Mouse (Mus musculus) intestine, embryonic 15.5 days (tissue): ENCODE results near the gene Prok2. TPM values are rescaled to one million over a fixed set of nuclear protein-coding genes. Genes with fewer than 3 reads are reported as not detected.
A peak's percentile ranks its signal among the peaks of the same experiment; 100 is the strongest.

ENCODE experiments used
- ATAC-seq: fragments of 200-750 bp; cut with Nextera tagmentation; 2 replicates; pipeline ENCODE4 v1.8.0; 2017; ENCODE audit warnings: moderate TSS enrichment, moderate library complexity
- H3K27ac ChIP-seq: fragments of 300-500 bp; sonication (generic); 2 replicates; pipeline ENCODE4 v1.5.1; 2015; ENCODE audit warnings: mild to moderate bottlenecking, inconsistent platforms
- H3K27me3 ChIP-seq: fragments of 300-500 bp; sonication (generic); replicated peaks from 2 replicates; pipeline ENCODE4 v1.6.1; 2015; ENCODE audit warnings: inconsistent platforms
- H3K36me3 ChIP-seq: fragments of 300-500 bp; sonication (generic); 2 replicates; pipeline ENCODE4 v1.6.1; 2015; ENCODE audit warnings: inconsistent platforms
- H3K4me1 ChIP-seq: fragments of 300-500 bp; sonication (generic); replicated peaks from 2 replicates; pipeline ENCODE4 v1.6.1; 2015; ENCODE audit warnings: inconsistent platforms
- H3K4me2 ChIP-seq: fragments of 300-500 bp; sonication (generic); replicated peaks from 2 replicates; pipeline ENCODE4 v1.6.1; 2015; ENCODE audit warnings: mild to moderate bottlenecking, inconsistent platforms
- H3K4me3 ChIP-seq: fragments of 300-500 bp; sonication (generic); replicated peaks from 2 replicates; pipeline ENCODE4 v1.5.1; 2015; ENCODE audit warnings: inconsistent platforms
- H3K9ac ChIP-seq: fragments of 300-500 bp; sonication (generic); 2 replicates; pipeline ENCODE4 v1.6.1; 2015; ENCODE audit warnings: inconsistent platforms
- H3K9me3 ChIP-seq: fragments of 300-500 bp; sonication (generic); 2 replicates; pipeline ENCODE4 v1.6.1; 2016; ENCODE audit warnings: inconsistent platforms
- WGBS: fragments of 180-500 bp; shearing (Covaris S2); methylation state at CpG from one replicate; pipeline ENCODE4 v1.1.7; 2015; 5-methylcytosine and 5-hydroxymethylcytosine counted together
- polyA plus RNA-seq: library from polyadenylated mRNA; unstranded; fragments of >200 nt; fragmentation: Nextera tagmentation; extraction: Ambion mirVana; gene quantifications from 2 replicates; pipeline ENCODE4 v1.2.1, GENCODE M21; 2015

The Prok2 gene
- polyA plus RNA-seq, 1 experiment from 2014 or later: 0.10 TPM

DNA sequence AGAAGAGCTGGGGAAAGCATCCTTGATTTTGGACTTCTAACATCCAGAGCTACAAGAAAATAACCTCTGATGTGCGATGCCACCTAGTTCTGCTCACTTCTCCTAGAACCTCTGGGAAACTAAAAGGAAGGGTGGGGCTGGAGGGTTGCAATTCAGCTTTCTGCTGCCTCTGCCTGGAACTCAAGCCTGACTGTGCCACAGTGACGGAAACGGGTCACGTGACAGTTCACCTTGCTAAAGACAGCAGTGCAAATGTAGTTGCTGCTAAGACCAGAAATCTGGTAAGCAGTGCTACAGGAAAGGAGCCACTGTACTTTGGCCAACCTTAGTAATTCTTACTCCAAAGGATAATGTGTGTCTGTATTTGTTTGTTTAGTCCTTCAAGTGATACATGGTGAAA lies 3.7 kb upstream of the Prok2 start:
- Histone ChIP-seq H3K4me3 (no peak overlapping the region), H3K27me3 (peaks cover 22% of the 10 kb centered on the region), H3K36me3 (no peaks in the 10 kb centered on the region), H3K9me3 (no peaks in the 10 kb centered on the region), H3K4me1 (peaks cover 12% of the 10 kb centered on the region; the same call in 1 of the 2 replicates), H3K4me2 (no peak overlapping the region), H3K27ac (no peak overlapping the region), H3K9ac (no peak overlapping the region)
- ATAC-seq: no peak
- WGBS: 83% methylated on average over 4 of the region's 4 CpGs

DNA sequence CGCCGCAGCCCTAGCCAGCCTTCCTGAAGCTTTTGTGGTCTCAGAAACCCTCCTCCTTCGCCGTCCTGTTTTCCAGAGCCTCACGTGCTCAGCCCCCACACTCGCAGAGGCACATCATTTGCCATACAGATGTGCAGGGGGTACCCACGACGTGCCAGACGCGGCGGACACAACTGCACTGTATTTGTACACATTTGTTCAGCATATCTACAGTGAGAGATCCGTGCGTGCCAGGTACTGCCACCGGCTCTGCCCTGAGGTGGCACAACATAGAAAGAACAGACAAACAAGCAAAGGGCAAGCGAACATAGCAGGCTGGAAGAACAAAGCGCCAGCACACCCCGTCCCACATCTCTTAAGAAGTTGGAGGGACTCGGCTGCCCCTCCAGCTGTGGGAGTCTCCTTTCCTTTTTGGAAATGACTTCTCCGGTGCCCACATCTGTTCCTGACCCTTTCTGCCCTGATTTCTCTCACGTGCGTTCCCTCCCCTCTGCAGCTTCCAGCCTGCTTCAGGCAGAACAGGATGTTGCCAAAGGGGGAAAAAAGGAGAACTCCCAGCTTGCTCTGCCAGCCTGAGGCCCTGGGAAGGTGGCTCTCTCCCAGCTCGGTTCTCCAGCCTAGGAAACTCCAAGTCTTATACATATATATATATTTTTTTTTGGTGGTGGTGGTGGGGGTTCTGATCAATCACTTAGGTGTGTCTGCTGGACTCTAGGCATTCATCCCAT lies 548 bp upstream of the Prok2 start:
- no peak for ATAC-seq
- peaks cover 12% of the 10 kb centered on the region; the same call in 1 of the 2 replicates for H3K4me1 ChIP-seq
- no peaks in the 10 kb centered on the region for H3K9me3 ChIP-seq
- peak overlapping the region; percentile 95 for H3K4me2 ChIP-seq
- H3K9ac ChIP-seq: peak overlapping the region; percentile 31
- peak overlapping the region; percentile 44 for H3K4me3 ChIP-seq
- no peaks in the 10 kb centered on the region for H3K36me3 ChIP-seq
- 4% methylated on average over 22 of the region's 22 CpGs for WGBS
- no peak overlapping the region for H3K27ac ChIP-seq
- peaks cover 23% of the 10 kb centered on the region for H3K27me3 ChIP-seq

DNA sequence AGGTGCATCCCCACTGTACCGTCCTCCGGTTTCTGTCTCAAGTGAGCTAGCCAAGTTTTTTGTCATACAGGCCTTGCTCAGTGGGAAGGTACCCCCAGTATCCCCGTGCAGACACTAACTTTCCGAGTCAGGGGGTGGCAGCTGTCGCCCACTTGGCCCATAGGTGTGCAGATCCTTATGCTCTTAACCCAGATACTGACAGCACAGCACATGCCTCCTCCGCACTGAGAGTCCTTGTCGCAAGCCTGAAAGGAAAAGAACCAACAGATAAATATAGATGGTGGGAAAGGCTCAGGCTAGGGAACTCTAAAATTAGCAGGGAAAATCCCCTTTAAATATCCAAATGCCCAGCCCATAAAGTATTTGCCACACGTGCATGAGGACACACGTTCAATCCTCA lies 3.8 kb downstream of the Prok2 start:
- H3K9ac ChIP-seq: no peak overlapping the region
- peaks cover 12% of the 10 kb centered on the region; the same call in 1 of the 2 replicates for H3K4me1 ChIP-seq
- no peak overlapping the region for H3K4me2 ChIP-seq
- H3K4me3 ChIP-seq: no peak overlapping the region
- H3K27ac ChIP-seq: no peak overlapping the region
- no peaks in the 10 kb centered on the region for H3K9me3 ChIP-seq
- H3K36me3 ChIP-seq: no peaks in the 10 kb centered on the region
- 85% methylated on average over 9 of the region's 9 CpGs for WGBS
- H3K27me3 ChIP-seq: peaks cover 21% of the 10 kb centered on the region
- no peak for ATAC-seq

DNA sequence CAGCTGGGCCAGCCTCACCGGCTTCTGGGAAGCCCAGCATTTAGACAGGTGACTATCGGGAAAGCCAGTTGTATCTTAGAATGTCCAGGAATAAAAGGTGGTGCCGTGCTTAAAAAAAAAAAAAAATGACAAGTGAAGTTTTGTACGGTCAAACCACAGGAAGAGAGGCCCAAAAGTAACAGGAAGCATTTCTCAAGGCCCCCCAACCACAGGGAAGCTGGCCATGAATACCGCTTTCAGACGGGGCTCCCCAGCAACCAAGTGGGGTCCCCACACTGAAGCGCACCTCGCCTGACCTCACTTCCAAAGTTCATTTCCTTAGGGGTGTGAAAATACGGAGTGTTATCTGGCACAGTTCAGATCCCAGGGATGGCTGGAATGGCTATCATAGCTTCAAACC lies 5.2 kb downstream of the Prok2 start:
- Histone ChIP-seq H3K4me1 (peaks cover 5% of the 10 kb centered on the region; the same call in 1 of the 2 replicates), H3K4me2 (no peak overlapping the region), H3K36me3 (no peaks in the 10 kb centered on the region), H3K4me3 (no peak overlapping the region), H3K9ac (no peak overlapping the region), H3K27ac (no peak overlapping the region), H3K27me3 (peaks cover 9% of the 10 kb centered on the region), H3K9me3 (no peaks in the 10 kb centered on the region)
- ATAC-seq: no peak
- WGBS: 80% methylated on average over 9 of the region's 9 CpGs

GRCm38 (mm10) chr6:99715913-99716312 lies 10.3 kb downstream of the Prok2 start:
- 58% methylated on average over 6 of the region's 6 CpGs for WGBS

GRCm38 (mm10) chr6:99715191-99715590 lies 11.0 kb downstream of the Prok2 start:
- H3K36me3 ChIP-seq: no peaks in the 10 kb centered on the region
- ATAC-seq: no peak
- H3K27me3 ChIP-seq: 0 out of 2 replicates have a peak, but pooled peaks cover 3% of the 10 kb centered on the region
- H3K27ac ChIP-seq: no peak overlapping the region
- H3K4me3 ChIP-seq: no peak overlapping the region
- H3K9ac ChIP-seq: no peak overlapping the region
- H3K9me3 ChIP-seq: no peaks in the 10 kb centered on the region
- 63% methylated on average over 6 of the region's 6 CpGs for WGBS
- H3K4me2 ChIP-seq: no peak overlapping the region
- H3K4me1 ChIP-seq: no peaks in the 10 kb centered on the region

More at GRCm38 (mm10) chr6:99715913-99716312, 10.3 kb downstream of the Prok2 start:
- no peak for ATAC-seq
- no peak overlapping the region for H3K9ac ChIP-seq
- no peaks in the 10 kb centered on the region for H3K4me1 ChIP-seq
- no peaks in the 10 kb centered on the region for H3K9me3 ChIP-seq
- H3K4me3 ChIP-seq: no peak overlapping the region
- H3K36me3 ChIP-seq: no peaks in the 10 kb centered on the region
- 0 out of 2 replicates have a peak, but pooled peaks cover 3% of the 10 kb centered on the region for H3K27me3 ChIP-seq
- no peak overlapping the region for H3K4me2 ChIP-seq
- no peak overlapping the region for H3K27ac ChIP-seq

DNA sequence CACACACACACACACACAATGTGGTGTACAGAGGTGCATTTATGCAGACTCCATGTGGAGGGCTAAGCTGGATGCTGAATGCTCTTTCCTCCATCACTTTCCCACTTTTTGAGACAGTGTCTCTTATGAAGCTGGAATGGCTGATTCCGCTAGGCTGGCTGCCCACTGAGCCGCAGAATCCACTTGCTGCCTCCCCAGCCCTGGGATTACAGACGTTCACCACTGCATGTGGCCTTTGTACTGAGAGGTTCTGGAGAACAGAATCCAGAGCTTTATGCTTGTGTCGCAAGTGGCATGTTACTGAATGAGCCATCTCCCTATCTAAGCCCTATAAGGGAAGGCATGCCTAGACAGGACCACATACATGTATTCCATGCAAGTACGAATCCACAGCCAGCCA lies 12.9 kb downstream of the Prok2 start:
- Histone ChIP-seq H3K27ac (no peak overlapping the region), H3K4me2 (no peak overlapping the region), H3K9ac (no peak overlapping the region), H3K27me3 (0 out of 2 replicates have a peak, but pooled peaks cover 3% of the 10 kb centered on the region), H3K4me3 (no peak overlapping the region), H3K4me1 (no peaks in the 10 kb centered on the region), H3K36me3 (no peaks in the 10 kb centered on the region), H3K9me3 (no peaks in the 10 kb centered on the region)
- no peak for ATAC-seq
- WGBS: 83% methylated on average over 5 of the region's 5 CpGs

DNA sequence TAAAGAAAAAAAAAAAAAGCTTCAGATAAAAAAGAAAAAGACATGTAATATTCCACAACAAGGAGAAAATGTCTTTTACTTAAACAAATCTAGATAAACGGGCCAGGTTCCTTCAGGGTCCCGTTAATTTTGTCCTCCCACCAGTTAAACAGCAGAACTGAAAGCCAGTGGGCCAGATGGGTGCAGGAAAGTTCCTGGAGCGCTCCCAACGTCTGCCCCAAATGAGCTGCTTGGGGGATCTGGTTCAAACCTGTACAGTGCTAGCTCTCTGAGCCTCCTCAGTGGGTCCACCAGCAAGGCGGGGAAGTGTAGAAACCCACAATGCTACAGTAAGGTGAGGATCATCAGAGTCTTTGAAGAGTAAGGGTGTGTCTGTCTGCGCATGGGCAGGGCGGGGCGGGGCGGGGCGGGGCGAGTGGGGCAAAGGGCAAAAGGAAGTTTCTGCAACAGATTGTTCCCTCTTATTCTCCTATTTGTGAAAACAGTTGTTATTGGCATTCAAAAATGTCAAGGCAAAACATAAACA lies 14.6 kb downstream of the Prok2 start:
- no peak overlapping the region for H3K9ac ChIP-seq
- peak; percentile 72 for ATAC-seq
- 57% methylated on average over 11 of the region's 11 CpGs for WGBS
- H3K27me3 ChIP-seq: 0 out of 2 replicates have a peak, but pooled peaks cover 3% of the 10 kb centered on the region
- H3K27ac ChIP-seq: no peak overlapping the region
- no peak overlapping the region for H3K4me2 ChIP-seq
- no peaks in the 10 kb centered on the region for H3K4me1 ChIP-seq
- no peak overlapping the region for H3K4me3 ChIP-seq
- H3K9me3 ChIP-seq: no peaks in the 10 kb centered on the region
- H3K36me3 ChIP-seq: no peaks in the 10 kb centered on the region

DNA sequence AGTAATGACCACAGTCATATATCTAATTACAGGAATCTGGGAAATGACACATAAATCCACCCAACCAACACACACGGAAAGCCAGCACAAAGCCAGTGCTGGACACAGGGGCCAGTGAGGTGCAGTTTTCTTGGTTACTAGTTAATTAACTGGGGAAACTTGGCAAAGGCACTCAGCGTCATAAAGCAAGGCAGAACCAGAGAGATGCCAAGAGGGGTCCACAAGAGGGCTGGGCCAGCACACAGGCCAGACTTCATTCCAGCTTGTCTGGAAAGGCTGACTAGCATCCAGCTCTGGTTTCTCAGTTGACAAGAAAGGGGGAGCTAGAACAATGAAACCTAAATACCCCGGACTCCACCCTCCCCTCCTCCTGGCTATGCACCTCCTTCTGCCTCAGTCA lies 25.7 kb downstream of the Prok2 start:
- Histone ChIP-seq H3K27me3 (peaks cover 14% of the 10 kb centered on the region), H3K4me1 (no peaks in the 10 kb centered on the region), H3K4me2 (no peak overlapping the region), H3K36me3 (no peaks in the 10 kb centered on the region), H3K9me3 (no peaks in the 10 kb centered on the region), H3K4me3 (no peak overlapping the region), H3K9ac (no peak overlapping the region), H3K27ac (no peak overlapping the region)
- ATAC-seq: no peak
- 60% methylated on average over 3 of the region's 3 CpGs for WGBS

GRCm38 (mm10) chr6:99692916-99693841 lies 33.0 kb downstream of the Prok2 start:
- ATAC-seq: peak; percentile 62
- peaks cover 8% of the 10 kb centered on the region for H3K4me1 ChIP-seq
- H3K27me3 ChIP-seq: peaks cover 67% of the 10 kb centered on the region
- peak overlapping the region; percentile 70 for H3K9ac ChIP-seq
- H3K27ac ChIP-seq: no peak overlapping the region
- H3K4me2 ChIP-seq: peak overlapping the region; percentile 96
- H3K4me3 ChIP-seq: peak overlapping the region; percentile 80
- WGBS: 1% methylated on average over 110 of the region's 110 CpGs
- H3K36me3 ChIP-seq: no peaks in the 10 kb centered on the region
- H3K9me3 ChIP-seq: no peaks in the 10 kb centered on the region

GRCm38 (mm10) chr6:99692206-99692915 lies 33.8 kb downstream of the Prok2 start, which contains the start of gene Gpr27:
Gpr27 (plus strand) TSS chr6:99692679.
- Histone ChIP-seq H3K4me3 (peak within 1 kb of the TSS; percentile 80), H3K4me1 (peaks cover 8% of the 10 kb centered on the region), H3K27me3 (peaks cover 63% of the 10 kb centered on the region), H3K9me3 (no peaks in the 10 kb centered on the region), H3K27ac (peak within 1 kb of the TSS; percentile 32; the same call in 1 of the 2 replicates), H3K9ac (peak within 1 kb of the TSS; percentile 70), H3K36me3 (no peaks in the 10 kb centered on the region), H3K4me2 (peak within 1 kb of the TSS; percentile 96)
- WGBS: under 1% methylated on average over 94 of the region's 112 CpGs
- ATAC-seq: peak; percentile 82
